Mouse (Mus musculus) frontal cortex, postnatal 14 days (tissue): ENCODE measurements at regions not wholly inside any gene's neighbourhood (a gene's known extent, or its start where the extent isn't known, plus 50 kb on each side); places are given as distances from the start of the nearest gene placed in this dataset.
A peak's percentile ranks its signal among the peaks of the same experiment; 100 is the strongest.

Experiments used
- DNase-seq, 2 experiments: peaks; one replicate each; pipeline ENCODE4 v3.0.0; 2022; ENCODE audit warnings: low spot score in 2 of 2

DNA sequence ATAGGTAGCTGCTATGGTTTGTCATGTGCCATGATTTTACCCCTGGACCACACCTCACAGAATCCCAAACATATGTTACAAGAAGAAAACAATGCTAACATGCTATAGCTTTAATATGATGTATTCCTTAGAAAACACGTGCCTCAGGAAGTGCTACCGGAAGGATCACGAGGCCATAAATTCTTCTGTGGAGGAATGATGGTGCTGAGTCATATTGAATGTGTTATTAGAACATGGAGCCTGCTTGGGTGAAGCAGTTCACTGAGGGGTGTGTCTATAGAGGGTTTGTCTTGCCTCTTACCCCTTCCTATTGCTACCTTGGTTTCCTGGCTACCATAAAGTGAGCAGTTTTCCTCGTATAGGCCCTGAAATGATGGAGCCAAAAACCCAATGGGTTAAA, 104.1 kb upstream of the Tsc22d2 start:
- no peak for DNase-seq

DNA sequence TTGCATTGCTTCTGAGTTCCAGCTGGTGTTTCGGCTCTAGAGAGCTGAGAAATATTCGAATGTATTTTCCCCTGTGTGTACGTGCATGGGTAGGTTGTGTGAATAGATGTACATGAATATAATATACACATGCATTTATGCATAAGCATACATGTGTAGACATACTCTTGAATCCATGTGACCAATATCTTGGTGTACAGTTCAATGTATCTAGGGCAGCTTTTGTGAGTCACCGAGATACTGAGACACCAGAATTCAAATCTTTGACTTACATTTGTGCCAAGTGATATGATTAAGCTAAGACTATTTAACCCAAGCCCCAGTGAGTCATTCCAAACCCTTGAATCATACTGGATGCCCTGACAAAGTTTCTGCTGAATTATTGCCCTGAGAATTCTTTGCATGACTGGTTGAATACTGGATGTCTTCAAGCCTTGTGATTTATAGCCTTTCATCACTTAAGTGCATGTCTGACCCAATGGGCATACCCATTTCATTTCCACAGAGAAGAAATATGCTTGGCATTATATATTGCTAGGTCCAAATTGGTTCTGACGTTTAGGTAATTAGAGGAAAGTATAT, 103.3 kb upstream of the Tsc22d2 start:
- DNase-seq, result no peak

DNA sequence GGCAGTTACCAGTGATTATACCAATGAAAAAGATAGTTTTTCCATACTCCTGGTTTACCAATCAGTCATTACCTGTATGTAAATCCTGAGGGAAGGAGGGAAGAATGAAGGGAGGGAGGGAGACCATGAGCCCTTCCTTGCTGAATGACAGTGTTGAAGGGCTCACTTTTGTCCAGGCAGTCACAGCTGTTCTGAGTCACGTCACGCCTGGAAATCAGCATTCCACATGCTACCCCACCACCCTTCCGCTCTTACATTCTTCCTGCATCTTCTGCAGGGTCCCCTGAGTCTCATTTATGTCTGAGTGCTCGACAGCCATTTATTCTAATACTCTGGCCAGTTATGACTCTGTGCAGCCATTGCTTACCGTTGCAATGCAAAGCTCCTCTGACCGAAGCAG, 101.9 kb upstream of the Tsc22d2 start:
- DNase-seq, result no peak

DNA sequence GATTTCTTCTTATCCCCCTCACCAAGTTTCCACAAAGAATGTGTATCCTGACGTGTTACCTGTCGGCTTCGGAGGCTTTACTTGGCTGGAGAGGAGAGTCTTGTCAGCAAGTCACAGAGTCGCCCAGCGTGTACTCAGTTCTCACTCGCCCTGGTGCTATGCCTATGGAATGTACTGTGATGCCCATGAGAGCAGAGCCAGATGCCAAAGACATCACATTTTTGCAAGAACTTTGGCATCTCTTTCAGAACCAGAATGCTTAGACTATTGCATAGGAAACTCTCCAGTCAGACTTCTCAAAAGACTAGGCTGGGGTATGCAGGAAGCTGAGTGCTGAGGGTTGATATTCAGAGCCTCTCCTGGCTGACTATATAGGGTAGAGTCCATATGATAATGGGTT, 99.3 kb upstream of the Tsc22d2 start:
- DNase-seq, result no peak

- no peak for DNase-seq
These were observed 97.3 kb upstream of the Tsc22d2 start for GRCm38 (mm10) chr3:58317240-58317639.

GRCm38 (mm10) chr3:58318756-58319155, 95.8 kb upstream of the Tsc22d2 start:
- DNase-seq, result no peak

DNA sequence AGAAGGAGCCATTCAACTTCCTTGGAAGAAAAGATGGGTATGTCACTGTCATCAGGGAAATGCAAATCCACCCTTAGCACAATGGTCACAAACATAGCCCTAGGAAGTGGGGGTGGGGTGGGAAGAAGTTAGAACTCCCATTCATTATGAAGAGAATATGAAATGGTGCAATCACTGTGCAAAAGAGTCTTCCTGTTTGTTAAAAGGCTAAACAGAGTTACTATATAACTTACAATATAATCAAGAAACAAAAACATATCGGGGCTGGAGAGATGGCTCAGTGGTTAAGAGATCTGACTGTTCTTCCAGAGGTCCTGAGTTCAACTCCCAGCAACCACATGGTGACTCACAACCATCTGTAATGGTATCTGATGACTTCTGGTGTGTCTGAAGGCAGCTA, 95.1 kb upstream of the Tsc22d2 start:
- DNase-seq, result no peak

DNA sequence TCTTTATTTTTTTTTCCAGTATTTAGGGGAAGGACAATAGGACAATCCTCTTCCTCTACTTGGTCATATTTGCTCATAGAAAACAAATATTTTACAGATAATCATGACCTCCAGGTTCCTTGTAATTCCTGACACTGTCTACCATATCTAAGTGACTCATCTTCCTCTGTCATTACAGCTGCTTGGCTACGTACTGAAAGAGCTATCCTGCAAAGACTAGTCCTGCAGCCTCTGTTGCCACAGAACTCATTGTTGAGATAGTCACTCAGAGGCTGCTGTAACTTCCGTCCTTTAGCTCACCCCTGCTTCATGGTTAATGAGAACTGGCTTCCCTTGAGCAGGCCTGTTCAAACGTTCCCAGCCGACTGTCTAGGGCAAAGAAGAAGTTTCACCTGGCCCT, 93.7 kb upstream of the Tsc22d2 start:
- DNase-seq, result no peak

DNA sequence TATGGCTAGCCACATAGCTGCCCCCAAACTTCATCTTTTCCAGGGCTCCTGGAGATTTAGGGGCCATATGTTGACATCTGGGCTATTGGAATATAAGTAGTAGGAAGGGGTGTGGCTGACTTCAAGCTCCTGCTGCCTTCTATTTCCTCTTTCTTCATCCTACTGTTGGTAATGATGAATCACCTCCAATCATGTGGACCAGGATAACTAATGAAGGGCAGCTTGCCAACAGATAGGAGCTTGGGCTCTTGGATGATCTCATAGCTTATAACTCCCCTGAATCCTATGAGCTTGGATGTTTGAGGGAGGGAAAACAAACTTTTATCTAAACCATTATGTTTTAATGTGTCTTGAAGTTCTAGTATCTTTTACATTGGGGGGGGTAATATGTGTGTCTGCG, 92.2 kb upstream of the Tsc22d2 start:
- DNase-seq, result no peak

DNA sequence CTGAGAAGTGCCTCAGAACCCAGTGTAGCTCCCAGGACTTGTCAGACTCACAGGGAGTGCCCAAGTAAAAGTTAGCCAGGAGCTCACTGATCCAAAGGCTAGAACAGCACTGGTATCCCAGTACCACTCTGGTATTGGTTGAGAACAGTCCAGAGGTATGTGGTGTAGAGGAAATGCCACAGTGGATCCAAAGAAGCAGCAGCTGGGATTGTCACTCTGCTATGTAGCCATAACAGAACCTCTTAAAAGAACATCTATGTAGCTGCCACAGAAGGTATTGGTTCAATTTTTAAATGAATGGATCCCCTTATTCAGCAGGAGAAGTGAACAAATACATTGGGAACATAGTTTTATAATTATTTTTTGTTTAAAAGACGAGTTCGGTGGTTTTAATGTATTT, 86.8 kb upstream of the Tsc22d2 start:
- DNase-seq, result no peak

DNA sequence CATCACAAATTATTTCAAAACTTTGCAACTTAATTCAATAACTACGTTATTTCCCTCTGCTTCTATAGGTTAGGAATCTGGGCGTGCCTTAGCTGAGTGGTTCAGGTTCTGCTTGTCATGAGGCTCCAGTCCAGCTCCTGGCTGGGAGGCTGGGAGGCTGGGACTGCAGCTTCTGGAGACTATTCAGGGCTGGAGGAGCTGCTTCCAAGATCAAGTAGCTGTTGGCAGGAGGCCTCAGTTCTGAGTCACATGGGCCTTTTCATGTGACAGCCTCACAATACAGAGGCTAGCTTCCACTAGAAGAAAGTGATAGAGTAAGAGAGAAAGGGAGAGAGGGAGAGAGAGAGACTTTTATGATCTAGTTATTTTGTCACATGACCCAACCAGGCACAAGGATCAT, 84.3 kb upstream of the Tsc22d2 start:
- DNase-seq, result peak in 1 of 2 experiments; percentile 7

GRCm38 (mm10) chr3:58333997-58334396, 80.5 kb upstream of the Tsc22d2 start:
- DNase-seq, result no peak

- no peak for DNase-seq
These were observed 79.2 kb upstream of the Tsc22d2 start for GRCm38 (mm10) chr3:58335277-58335676.

- DNase-seq, result no peak
These were observed 78.4 kb upstream of the Tsc22d2 start for GRCm38 (mm10) chr3:58336135-58336534.

- no peak for DNase-seq
These were observed 77.9 kb upstream of the Tsc22d2 start for GRCm38 (mm10) chr3:58336590-58336989.

DNA sequence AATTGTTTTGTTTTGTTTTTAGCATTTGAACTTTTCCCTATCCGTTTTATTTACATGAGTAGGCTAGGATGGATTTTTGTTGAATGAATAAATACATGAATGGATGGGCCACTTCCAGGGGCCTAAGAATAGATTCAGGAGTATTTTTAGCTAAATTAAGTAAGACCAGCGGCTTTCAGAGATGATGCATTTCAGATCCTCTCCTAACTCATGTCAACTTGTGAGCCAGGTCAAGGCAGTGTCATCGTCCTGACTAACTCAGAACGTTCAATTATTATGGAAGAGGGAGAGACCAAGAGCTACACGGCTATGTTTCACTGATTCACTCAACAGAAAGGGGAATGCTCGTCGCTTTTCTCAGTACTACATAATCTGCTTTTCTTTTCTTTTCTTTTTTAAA, 75.5 kb upstream of the Tsc22d2 start:
- no peak for DNase-seq

DNA sequence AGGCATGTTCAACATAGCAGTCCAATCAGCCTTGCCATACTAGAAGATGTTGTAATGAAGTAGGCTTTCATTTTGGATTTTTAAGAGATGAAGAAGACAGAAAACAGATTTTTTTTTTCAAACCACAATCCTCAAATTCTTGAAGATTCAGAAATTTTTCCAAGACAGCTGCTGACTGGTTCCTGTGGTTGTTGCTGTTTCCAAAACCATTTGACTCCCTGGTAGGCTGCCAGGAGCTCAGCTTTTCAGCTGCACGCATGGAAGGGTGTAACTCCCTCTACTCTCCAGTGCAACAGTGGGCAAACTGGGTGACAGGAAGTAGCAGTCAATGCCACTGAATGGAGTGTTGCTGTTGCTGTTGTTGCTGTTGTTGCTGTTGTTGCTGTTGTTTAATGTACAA, 72.4 kb upstream of the Tsc22d2 start:
- DNase-seq, result no peak

DNA sequence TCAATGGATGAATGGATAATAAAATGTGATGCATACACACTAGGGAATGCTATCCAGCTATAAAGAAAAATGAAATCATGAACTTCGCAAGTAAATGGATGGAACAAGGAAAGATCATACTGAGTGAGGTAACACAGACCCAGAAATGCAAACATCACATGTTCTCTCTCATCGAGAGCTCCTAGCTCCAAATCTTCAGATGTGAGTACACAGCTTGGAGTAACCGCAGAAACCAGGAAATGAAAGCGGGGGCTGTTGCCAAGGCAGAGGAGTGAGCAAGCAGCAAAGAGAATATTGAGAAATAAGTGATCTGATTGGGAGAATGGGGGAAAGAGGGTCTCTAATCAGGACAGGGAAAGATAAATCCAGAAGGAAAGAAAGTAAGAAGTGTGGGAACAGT, 52.0 kb upstream of the Tsc22d2 start:
- no peak for DNase-seq

- DNase-seq, result no peak
These were observed 50.0 kb upstream of the Tsc22d2 start for GRCm38 (mm10) chr3:58364526-58364925.
